Mouse (Mus musculus): ENCODE measurements around the gene Hsp90aa1.

DNA sequence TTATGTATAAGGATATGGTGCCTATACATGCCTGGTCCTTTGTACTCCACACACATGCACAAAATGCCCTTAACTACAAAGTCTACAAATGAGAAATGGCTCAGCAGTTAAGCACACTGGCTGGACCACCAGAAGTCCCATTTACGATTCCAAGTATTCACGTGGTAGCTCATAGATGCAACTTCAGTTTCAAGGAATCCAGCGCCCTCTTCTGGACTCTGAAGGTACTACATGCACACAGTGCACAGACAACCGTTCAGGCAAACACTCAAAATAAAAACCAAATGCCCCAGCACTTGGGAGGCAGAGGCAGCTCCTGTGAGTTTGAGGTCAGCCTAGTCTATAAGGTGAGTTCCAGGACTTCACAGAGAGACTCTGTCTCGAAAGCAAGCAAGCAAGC, 28.3 kb downstream of the Hsp90aa1 start:
- peak; percentile 29 for TF ChIP-seq CTCF (IDR thresholded peaks at IDR 0.05; ENCODE audit: low read depth, low read length)
- TF ChIP-seq POLR2A (IDR thresholded peaks at IDR 0.05; ENCODE audit: insufficient read depth, low read length), result no peak
- no peak for TF ChIP-seq EP300 (IDR thresholded peaks at IDR 0.05; ENCODE audit: insufficient read depth, low read depth, low read length)

All from ES-Bruce4 (cell line).